Mouse (Mus musculus): ENCODE results near the gene 1110059E24Rik. TPM values are rescaled to one million over a fixed set of nuclear protein-coding genes. Genes with fewer than 3 reads are reported as not detected.

Gene 1110059E24Rik
- 78.9 and 79.2 TPM in 2 replicates for polyA plus RNA-seq (2016; fragmentation: Nextera tagmentation; extraction: Ambion mirVana)

DNA sequence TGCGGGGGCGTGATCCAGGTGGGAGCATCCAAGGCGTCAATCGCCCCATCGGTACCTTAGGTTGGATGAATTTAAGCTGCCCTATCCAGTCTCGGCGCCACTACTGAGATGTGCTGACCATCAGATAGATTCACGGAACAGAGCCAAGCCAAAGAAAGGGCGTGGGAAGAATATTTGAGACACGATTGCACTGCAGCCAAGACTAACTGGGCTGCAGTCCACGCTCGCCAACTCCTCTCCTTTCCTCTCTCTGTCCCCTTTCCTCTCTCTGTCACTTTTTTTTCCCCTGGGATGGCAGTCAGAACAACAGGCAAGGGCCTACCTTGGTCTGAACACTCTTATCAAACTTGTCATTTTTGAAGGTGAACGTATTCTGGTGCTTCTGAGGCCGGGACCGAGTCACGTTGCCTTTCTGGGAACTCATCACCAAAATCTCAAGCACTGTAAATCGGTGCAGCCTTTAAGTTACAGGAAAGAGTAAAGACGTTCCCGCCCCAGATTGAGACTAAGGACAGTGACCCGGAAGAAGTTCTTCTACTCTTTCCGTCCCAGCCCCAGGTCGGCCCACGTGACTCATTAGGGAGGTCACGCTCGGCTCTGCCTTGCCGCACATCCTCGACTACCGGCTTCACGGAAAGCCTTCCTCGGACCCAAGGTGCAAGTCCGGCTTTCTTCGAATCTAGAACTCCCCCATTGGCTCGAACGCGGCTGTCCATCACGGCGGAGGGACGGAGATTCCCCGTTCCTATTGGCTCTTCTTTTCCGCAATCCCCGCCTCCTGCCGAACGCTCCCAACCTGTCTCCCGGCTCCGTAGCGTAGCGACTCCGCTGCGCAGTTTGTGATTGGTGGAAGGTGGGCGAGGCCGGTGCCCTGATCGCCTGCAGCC lies at the start of gene 1110059E24Rik:
Gene 1110059E24Rik, minus strand, starts transcription at position 692 of the 887 bp plus-strand sequence.
- peak within 1 kb of the TSS; percentile 94 for H3K4me3 ChIP-seq
- H3K36me3 ChIP-seq: peaks cover 8% of the 10 kb centered on the region
- H3K27ac ChIP-seq (replicated peaks): peak within 1 kb of the TSS; percentile 99
- no peaks in the 10 kb centered on the region for H3K27me3 ChIP-seq (ENCODE audit: low read depth, poor library complexity, severe bottlenecking)
- DNase-seq (ENCODE audit: low spot score): peak; percentile 98
- H3K9me3 ChIP-seq (replicated peaks): no peaks in the 10 kb centered on the region
- peaks cover 37% of the 10 kb centered on the region for H3K4me1 ChIP-seq
- WGBS: 7% methylated on average over 52 of the region's 52 CpGs

GRCm38 (mm10) chr19:21680986-21681385 lies 28.2 kb upstream of the 1110059E24Rik start:
- Histone ChIP-seq H3K4me1 (no peaks in the 10 kb centered on the region), H3K27ac (replicated peaks) (no peak overlapping the region), H3K36me3 (peaks cover 78% of the 10 kb centered on the region), H3K9me3 (replicated peaks) (no peaks in the 10 kb centered on the region), H3K27me3 (ENCODE audit: low read depth, poor library complexity, severe bottlenecking) (no peaks in the 10 kb centered on the region), H3K4me3 (no peak overlapping the region)
- 97% methylated on average over 10 of the region's 10 CpGs for WGBS
- DNase-seq (ENCODE audit: low spot score): no peak

DNA sequence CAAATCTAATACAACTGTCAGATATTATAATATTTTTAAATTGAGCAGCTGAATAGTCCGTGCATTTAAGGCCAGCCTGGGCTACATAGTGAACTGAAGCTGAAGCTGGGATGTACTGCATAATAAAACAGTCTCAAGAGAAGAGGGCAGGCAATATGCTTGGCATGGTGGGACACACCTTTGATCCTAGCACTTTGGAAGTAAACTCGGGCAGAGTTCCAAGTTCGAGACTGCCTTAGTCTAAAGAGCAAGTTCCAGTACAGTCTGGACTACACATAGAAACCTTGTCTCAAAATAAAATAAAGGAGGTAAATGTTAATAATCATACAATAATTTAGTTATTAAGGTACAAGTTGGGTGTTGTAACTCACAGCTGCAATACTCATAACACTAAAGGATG lies 27.3 kb upstream of the 1110059E24Rik start:
- Histone ChIP-seq H3K4me3 (no peak overlapping the region), H3K27ac (replicated peaks) (no peak overlapping the region), H3K36me3 (peaks cover 74% of the 10 kb centered on the region), H3K9me3 (replicated peaks) (peaks cover 6% of the 10 kb centered on the region; the same call in 1 of the 2 replicates), H3K4me1 (no peaks in the 10 kb centered on the region), H3K27me3 (ENCODE audit: low read depth, poor library complexity, severe bottlenecking) (no peaks in the 10 kb centered on the region)
- no peak for DNase-seq (ENCODE audit: low spot score)
- 91% methylated on average over 3 of the region's 3 CpGs for WGBS

DNA sequence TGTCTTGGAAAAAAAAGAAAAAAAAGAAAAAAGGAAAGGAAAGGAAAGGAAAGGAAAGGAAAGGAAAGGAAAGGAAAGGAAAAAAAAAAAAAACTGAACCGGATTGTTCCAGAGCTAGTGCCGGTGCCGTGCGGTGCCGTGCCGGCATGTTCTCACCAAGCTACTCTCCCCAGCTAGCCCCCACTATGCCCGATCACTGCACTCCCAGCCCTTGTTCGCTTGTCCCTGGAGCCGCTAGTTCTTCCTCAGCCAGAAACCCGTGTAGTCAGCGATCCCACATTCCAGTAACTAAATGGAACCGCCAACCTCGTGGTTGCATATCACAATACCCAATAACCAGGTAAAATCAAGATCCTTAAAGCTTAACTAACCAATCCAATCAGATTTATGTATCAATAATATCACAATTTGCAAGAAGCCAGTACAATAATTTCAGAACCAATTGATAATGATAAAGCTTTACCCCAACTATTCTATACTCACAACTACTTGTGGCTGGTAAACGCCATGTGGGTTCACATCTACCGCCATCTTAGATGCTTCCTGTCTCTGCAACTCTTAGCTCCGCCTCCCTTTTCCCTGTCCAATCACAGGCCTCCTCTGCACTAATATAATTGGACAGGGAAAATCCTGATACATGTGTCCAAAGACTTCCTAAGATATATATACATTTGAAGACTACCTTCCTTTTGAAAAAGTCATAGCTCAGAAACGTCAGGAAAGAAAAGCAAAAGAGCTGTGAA lies 21.7 kb upstream of the 1110059E24Rik start:
- DNase-seq (ENCODE audit: low spot score): no peak
- Histone ChIP-seq H3K27ac (replicated peaks) (no peak overlapping the region), H3K4me1 (no peaks in the 10 kb centered on the region), H3K9me3 (replicated peaks) (peaks cover 20% of the 10 kb centered on the region; the same call in 1 of the 2 replicates), H3K4me3 (no peak overlapping the region), H3K27me3 (ENCODE audit: low read depth, poor library complexity, severe bottlenecking) (no peaks in the 10 kb centered on the region), H3K36me3 (peaks cover 52% of the 10 kb centered on the region)
- 98% methylated on average over 17 of the region's 17 CpGs for WGBS

GRCm38 (mm10) chr19:21669650-21670049 lies 16.9 kb upstream of the 1110059E24Rik start:
- Histone ChIP-seq H3K27me3 (ENCODE audit: low read depth, poor library complexity, severe bottlenecking) (no peaks in the 10 kb centered on the region), H3K27ac (replicated peaks) (no peak overlapping the region), H3K4me1 (no peaks in the 10 kb centered on the region), H3K36me3 (peaks cover 44% of the 10 kb centered on the region), H3K9me3 (replicated peaks) (peaks cover 10% of the 10 kb centered on the region; the same call in 1 of the 2 replicates), H3K4me3 (no peak overlapping the region)
- no peak for DNase-seq (ENCODE audit: low spot score)
- 88% methylated on average over 4 of the region's 4 CpGs for WGBS

DNA sequence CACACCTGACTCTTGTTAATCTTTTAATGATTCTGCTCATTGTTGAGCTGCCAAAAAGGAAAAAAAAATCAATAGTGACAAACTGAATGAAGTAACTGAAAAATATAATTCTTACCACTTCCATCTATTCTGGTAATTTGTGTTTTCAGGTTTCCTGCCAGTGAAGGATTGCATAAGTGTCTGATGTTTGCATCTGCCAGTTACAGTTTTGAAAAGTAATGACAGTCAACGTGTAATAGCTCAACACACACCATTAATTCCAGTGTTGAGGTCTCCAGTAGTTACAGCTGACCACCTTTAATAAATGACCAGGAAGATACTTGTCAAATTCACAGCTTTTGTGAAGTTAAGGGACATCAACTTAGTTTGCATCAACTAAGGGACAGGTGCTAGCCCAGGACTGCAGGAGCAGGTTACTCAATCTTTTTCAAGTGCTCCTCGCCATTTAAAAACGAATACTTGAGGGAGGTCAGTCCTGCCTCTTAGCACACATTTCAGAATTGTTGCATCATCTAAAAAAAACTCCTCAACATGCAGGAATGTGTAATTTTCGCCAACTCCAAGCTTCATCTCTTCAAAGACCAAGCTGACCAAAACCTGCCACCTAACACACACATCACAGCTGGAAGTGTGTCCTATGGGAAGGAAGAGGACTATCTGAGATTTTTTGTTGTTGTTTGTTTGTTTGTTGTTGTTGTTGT lies 11.1 kb upstream of the 1110059E24Rik start:
- Histone ChIP-seq H3K27ac (replicated peaks) (no peak overlapping the region), H3K27me3 (ENCODE audit: low read depth, poor library complexity, severe bottlenecking) (no peaks in the 10 kb centered on the region), H3K4me3 (no peak overlapping the region), H3K36me3 (peaks cover 17% of the 10 kb centered on the region), H3K9me3 (replicated peaks) (no peaks in the 10 kb centered on the region), H3K4me1 (no peaks in the 10 kb centered on the region)
- no peak for DNase-seq (ENCODE audit: low spot score)
- 85% methylated on average over 4 of the region's 4 CpGs for WGBS

- no peaks in the 10 kb centered on the region for H3K27me3 ChIP-seq (ENCODE audit: low read depth, poor library complexity, severe bottlenecking)
- no peak overlapping the region for H3K27ac ChIP-seq (replicated peaks)
- no peak for DNase-seq (ENCODE audit: low spot score)
- peaks cover 3% of the 10 kb centered on the region for H3K4me1 ChIP-seq
- H3K9me3 ChIP-seq (replicated peaks): no peaks in the 10 kb centered on the region
- H3K36me3 ChIP-seq: peaks cover 13% of the 10 kb centered on the region
- WGBS: 97% methylated on average over 1 of the region's 1 CpGs
- H3K4me3 ChIP-seq: no peak overlapping the region
Observed at GRCm38 (mm10) chr19:21660734-21661133, 8.0 kb upstream of the 1110059E24Rik start.

GRCm38 (mm10) chr19:21654788-21655187 lies 2.0 kb upstream of the 1110059E24Rik start:
- H3K4me3 ChIP-seq: peak overlapping the region; percentile 94
- 81% methylated on average over 7 of the region's 7 CpGs for WGBS
- H3K36me3 ChIP-seq: peaks cover 10% of the 10 kb centered on the region
- H3K4me1 ChIP-seq: peaks cover 37% of the 10 kb centered on the region
- no peaks in the 10 kb centered on the region for H3K9me3 ChIP-seq (replicated peaks)
- H3K27ac ChIP-seq (replicated peaks): no peak overlapping the region
- H3K27me3 ChIP-seq (ENCODE audit: low read depth, poor library complexity, severe bottlenecking): no peaks in the 10 kb centered on the region
- DNase-seq (ENCODE audit: low spot score): no peak

GRCm38 (mm10) chr19:21653172-21653981 lies 601 bp upstream of the 1110059E24Rik start, which contains the start of gene Abhd17b:
Gene Abhd17b (plus strand): TSS chr19:21653185.
- Histone ChIP-seq H3K27me3 (ENCODE audit: low read depth, poor library complexity, severe bottlenecking) (no peaks in the 10 kb centered on the region), H3K4me1 (peaks cover 37% of the 10 kb centered on the region), H3K27ac (replicated peaks) (peak within 1 kb of the TSS; percentile 99), H3K36me3 (peaks cover 8% of the 10 kb centered on the region), H3K9me3 (replicated peaks) (no peaks in the 10 kb centered on the region), H3K4me3 (peak within 1 kb of the TSS; percentile 94)
- under 1% methylated on average over 96 of the region's 105 CpGs for WGBS
- peak; percentile 73 for DNase-seq (ENCODE audit: low spot score)

- no peaks in the 10 kb centered on the region for H3K27me3 ChIP-seq (ENCODE audit: low read depth, poor library complexity, severe bottlenecking)
- peaks cover 37% of the 10 kb centered on the region for H3K4me1 ChIP-seq
- H3K27ac ChIP-seq (replicated peaks): peak overlapping the region; percentile 99
- H3K9me3 ChIP-seq (replicated peaks): no peaks in the 10 kb centered on the region
- 55% methylated on average over 6 of the region's 6 CpGs for WGBS
- DNase-seq (ENCODE audit: low spot score): no peak
- H3K4me3 ChIP-seq: peak overlapping the region; percentile 94
- peaks cover 5% of the 10 kb centered on the region for H3K36me3 ChIP-seq
Observed at GRCm38 (mm10) chr19:21651664-21652063, 1.1 kb downstream of the 1110059E24Rik start.

- WGBS: 87% methylated on average over 6 of the region's 6 CpGs
- Histone ChIP-seq H3K9me3 (replicated peaks) (no peaks in the 10 kb centered on the region), H3K4me3 (no peak overlapping the region), H3K36me3 (0 out of 2 replicates have a peak, but pooled peaks cover 5% of the 10 kb centered on the region), H3K4me1 (peaks cover 9% of the 10 kb centered on the region), H3K27me3 (ENCODE audit: low read depth, poor library complexity, severe bottlenecking) (no peaks in the 10 kb centered on the region), H3K27ac (replicated peaks) (no peak overlapping the region)
- DNase-seq (ENCODE audit: low spot score): no peak
Observed at GRCm38 (mm10) chr19:21646142-21646541, 6.6 kb downstream of the 1110059E24Rik start.

Data from midbrain, embryonic 10.5 days (tissue).